Mouse (Mus musculus): ENCODE data around the gene Mlycd. TPM values are rescaled to one million over a fixed set of nuclear protein-coding genes. Genes with fewer than 3 reads are reported as not detected.

Gene Mlycd
- total and polyA plus RNA-seq, 3 experiments: 4.2 to 12.3 (median 5.1) TPM

- Histone ChIP-seq H3K9ac (ENCODE audit: insufficient read depth, low read depth) (no peak overlapping the region), H3K4me1 (ENCODE audit: control insufficient read depth in 1 of 2, insufficient read depth in 2 of 2) (peaks cover 10 to 40% of the 10 kb centered on the region in 2 experiments), H3K27ac (ENCODE audit: insufficient read depth, low read depth) (no peak overlapping the region), H3K4me3 (replicated peaks in 1 of 3; ENCODE audit: low read depth in 2 of 3, low read length in 2 of 3, poor library complexity in 1 of 3) (no peak overlapping the region), H3K4me2 (ENCODE audit: insufficient read depth, low read depth, poor library complexity, severe bottlenecking) (no peak overlapping the region), H3K79me2 (replicated peaks; ENCODE audit: control insufficient read depth, extremely low read depth, insufficient read depth, poor library complexity, severe bottlenecking) (no peaks in the 10 kb centered on the region), H3K36me3 (replicated peaks in 1 of 2; ENCODE audit: control insufficient read depth in 1 of 2, insufficient read depth in 1 of 2, low read length in 1 of 2) (peaks cover 12 to 52% of the 10 kb centered on the region in 2 experiments), H3K9me3 (replicated peaks; ENCODE audit: low read length) (no peaks in the 10 kb centered on the region), H3K27me3 (replicated peaks) (no peaks in the 10 kb centered on the region)
- dilution Hi-C loops (cut with MboI; ENCODE audit: extremely low pct_ligation_motif_present, extremely low pct_unique_long_range_greater_than_20kb, low sequenced_read_pairs): no loop called here
- no peak for DNase-seq (ENCODE audit: extremely low read depth)
- in situ Hi-C loops (cut with MboI; ENCODE audit: low pct_ligation_motif_present, low pct_unique_long_range_greater_than_20kb, low sequenced_read_pairs): no loop called here
- TF ChIP-seq JUND (conservative IDR thresholded peaks at IDR 0.05; ENCODE audit: low read depth, low read length) (no peak), SIN3A (IDR thresholded peaks at IDR 0.05; ENCODE audit: low read length) (no peak), POLR2AphosphoS2 (IDR thresholded peaks at IDR 0.05; ENCODE audit: low read depth, low read length) (no peak), TCF12 (IDR thresholded peaks at IDR 0.05; ENCODE audit: low read depth, low read length) (no peak), UBTF (IDR thresholded peaks at IDR 0.05; ENCODE audit: low read depth, low read length) (no peak), ELF1 (IDR thresholded peaks at IDR 0.05; ENCODE audit: low read depth, low read length) (no peak), ZKSCAN1 (IDR thresholded peaks at IDR 0.05; ENCODE audit: borderline replicate concordance, low read depth, low read length) (no peak), CHD1 (IDR thresholded peaks at IDR 0.05; ENCODE audit: low read depth, low read length) (no peak), E2F4 (IDR thresholded peaks at IDR 0.05; ENCODE audit: insufficient replicate concordance, low read depth, low read length) (no peak), ZC3H11A (IDR thresholded peaks at IDR 0.05; ENCODE audit: low read depth, low read length) (no peak), IRF4 (IDR thresholded peaks at IDR 0.05; ENCODE audit: low read depth, low read length) (no peak), MAZ (IDR thresholded peaks at IDR 0.05; ENCODE audit: low read depth, low read length) (no peak)
Observed at GRCm38 (mm10) chr8:119442013-119442412, 47.3 kb downstream of the Mlycd start.

GRCm38 (mm10) chr8:119442970-119443369, 48.3 kb downstream of the Mlycd start:
- no peaks in the 10 kb centered on the region for H3K79me2 ChIP-seq (replicated peaks; ENCODE audit: control insufficient read depth, extremely low read depth, insufficient read depth, poor library complexity, severe bottlenecking)
- H3K4me2 ChIP-seq (ENCODE audit: insufficient read depth, low read depth, poor library complexity, severe bottlenecking): no peak overlapping the region
- TF ChIP-seq ZNF384 (IDR thresholded peaks at IDR 0.05; ENCODE audit: low read depth, low read length) (no peak), ZKSCAN1 (IDR thresholded peaks at IDR 0.05; ENCODE audit: borderline replicate concordance, low read depth, low read length) (no peak), PAX5 (IDR thresholded peaks at IDR 0.05; ENCODE audit: low read length) (no peak), SIN3A (IDR thresholded peaks at IDR 0.05; ENCODE audit: low read length) (no peak), ELF1 (IDR thresholded peaks at IDR 0.05; ENCODE audit: low read depth, low read length) (no peak), BHLHE40 (IDR thresholded peaks at IDR 0.05; ENCODE audit: low read depth, low read length) (no peak), UBTF (IDR thresholded peaks at IDR 0.05; ENCODE audit: low read depth, low read length) (no peak), JUND (conservative IDR thresholded peaks at IDR 0.05; ENCODE audit: low read depth, low read length) (no peak), USF2 (conservative IDR thresholded peaks at IDR 0.05; ENCODE audit: low read depth, low read length) (no peak), TBP (conservative IDR thresholded peaks at IDR 0.05; ENCODE audit: low read depth, low read length) (no peak), GABPA (IDR thresholded peaks at IDR 0.05; ENCODE audit: insufficient replicate concordance, low read depth, low read length) (no peak), RAD21 (IDR thresholded peaks at IDR 0.05; ENCODE audit: low read depth, low read length) (no peak), POLR2A (IDR thresholded peaks at IDR 0.05; ENCODE audit: low read depth, low read length) (no peak), SMC3 (IDR thresholded peaks at IDR 0.05; ENCODE audit: low read depth, low read length) (no peak), NRF1 (IDR thresholded peaks at IDR 0.05; ENCODE audit: low read depth, low read length) (no peak), RCOR1 (conservative IDR thresholded peaks at IDR 0.05; ENCODE audit: low read depth, low read length) (no peak), CHD1 (IDR thresholded peaks at IDR 0.05; ENCODE audit: low read depth, low read length) (no peak), E2F4 (IDR thresholded peaks at IDR 0.05; ENCODE audit: insufficient replicate concordance, low read depth, low read length) (no peak), IRF4 (IDR thresholded peaks at IDR 0.05; ENCODE audit: low read depth, low read length) (no peak), TCF12 (IDR thresholded peaks at IDR 0.05; ENCODE audit: low read depth, low read length) (no peak)
- no peak overlapping the region for H3K9ac ChIP-seq (ENCODE audit: insufficient read depth, low read depth)
- no peak for DNase-seq (ENCODE audit: extremely low read depth)
- in situ Hi-C loops (cut with MboI; ENCODE audit: low pct_ligation_motif_present, low pct_unique_long_range_greater_than_20kb, low sequenced_read_pairs) (no loop called here), dilution Hi-C loops (cut with MboI; ENCODE audit: extremely low pct_ligation_motif_present, extremely low pct_unique_long_range_greater_than_20kb, low sequenced_read_pairs) (no loop called here)
- no peak overlapping the region for H3K4me3 ChIP-seq (replicated peaks in 1 of 3; ENCODE audit: low read depth in 2 of 3, low read length in 2 of 3, poor library complexity in 1 of 3)
- H3K9me3 ChIP-seq (replicated peaks; ENCODE audit: low read length): no peaks in the 10 kb centered on the region
- peaks cover 12 to 52% of the 10 kb centered on the region in 2 experiments for H3K36me3 ChIP-seq (replicated peaks in 1 of 2; ENCODE audit: control insufficient read depth in 1 of 2, insufficient read depth in 1 of 2, low read length in 1 of 2)
- no peak overlapping the region for H3K27ac ChIP-seq (ENCODE audit: insufficient read depth, low read depth)
- H3K4me1 ChIP-seq (ENCODE audit: control insufficient read depth in 1 of 2, insufficient read depth in 2 of 2): peaks cover 2 to 31% of the 10 kb centered on the region in 2 experiments; a peak in 2 of 4 replicates
- no peaks in the 10 kb centered on the region for H3K27me3 ChIP-seq (replicated peaks)
